Mouse (Mus musculus) liver, embryonic 15.5 days (tissue): Measurements from ENCODE around the gene Bcar3. TPM values are rescaled to one million over a fixed set of nuclear protein-coding genes. Genes with fewer than 3 reads are reported as not detected.
"Not testable (repeated sequence)": the region's sequence is repeated elsewhere in the genome, so short reads cannot be mapped to it uniquely, and the experiment has no call there.

ENCODE experiments used
- ATAC-seq: fragments of 200-750 bp; cut with Nextera tagmentation; 2 replicates; pipeline ENCODE4 v1.8.0; 2017; ENCODE audit warnings: moderate number of reproducible peaks, mild to moderate bottlenecking, moderate library complexity; ENCODE audit not compliant: insufficient read depth
- H3K27ac ChIP-seq: fragments of 300-500 bp; sonication (generic); replicated peaks from 2 replicates; pipeline ENCODE4 v1.5.1; 2015; ENCODE audit warnings: mild to moderate bottlenecking, inconsistent platforms
- H3K27me3 ChIP-seq: fragments of 300-500 bp; sonication (generic); 2 replicates; pipeline ENCODE4 v1.6.1; 2015; ENCODE audit warnings: mild to moderate bottlenecking, inconsistent platforms
- H3K36me3 ChIP-seq: fragments of 300-500 bp; sonication (generic); replicated peaks from 2 replicates; pipeline ENCODE4 v1.6.1; 2015; ENCODE audit warnings: moderate library complexity, mild to moderate bottlenecking, inconsistent platforms
- H3K4me1 ChIP-seq: fragments of 300-500 bp; sonication (generic); replicated peaks from 2 replicates; pipeline ENCODE4 v1.6.1; 2015; ENCODE audit warnings: inconsistent platforms
- H3K4me2 ChIP-seq: fragments of 300-500 bp; sonication (generic); 2 replicates; pipeline ENCODE4 v1.6.1; 2015; ENCODE audit warnings: moderate library complexity, mild to moderate bottlenecking, inconsistent platforms
- H3K4me3 ChIP-seq: fragments of 300-500 bp; sonication (generic); replicated peaks from 2 replicates; pipeline ENCODE4 v1.5.1; 2015; ENCODE audit warnings: mild to moderate bottlenecking, inconsistent platforms
- H3K9ac ChIP-seq: fragments of 300-500 bp; sonication (generic); 2 replicates; pipeline ENCODE4 v1.6.1; 2015; ENCODE audit warnings: moderate library complexity, mild to moderate bottlenecking, inconsistent platforms
- H3K9me3 ChIP-seq: fragments of 300-500 bp; sonication (generic); replicated peaks from 2 replicates; pipeline ENCODE4 v1.6.1; 2016; ENCODE audit warnings: inconsistent platforms
- WGBS: fragments of 180-500 bp; shearing (Covaris S2); methylation state at CpG from one replicate; pipeline ENCODE4 v1.1.7; 2015; ENCODE audit warnings: mixed read lengths; ENCODE audit not compliant: insufficient replicate concordance; 5-methylcytosine and 5-hydroxymethylcytosine counted together
- polyA plus RNA-seq: library from polyadenylated mRNA; unstranded; fragments of >200 nt; fragmentation: Nextera tagmentation; extraction: Ambion mirVana; gene quantifications from 2 replicates; pipeline ENCODE4 v1.2.1, GENCODE M21; 2015

Gene Bcar3
- polyA plus RNA-seq, 1 experiment from 2014 or later = 5.2 TPM

DNA sequence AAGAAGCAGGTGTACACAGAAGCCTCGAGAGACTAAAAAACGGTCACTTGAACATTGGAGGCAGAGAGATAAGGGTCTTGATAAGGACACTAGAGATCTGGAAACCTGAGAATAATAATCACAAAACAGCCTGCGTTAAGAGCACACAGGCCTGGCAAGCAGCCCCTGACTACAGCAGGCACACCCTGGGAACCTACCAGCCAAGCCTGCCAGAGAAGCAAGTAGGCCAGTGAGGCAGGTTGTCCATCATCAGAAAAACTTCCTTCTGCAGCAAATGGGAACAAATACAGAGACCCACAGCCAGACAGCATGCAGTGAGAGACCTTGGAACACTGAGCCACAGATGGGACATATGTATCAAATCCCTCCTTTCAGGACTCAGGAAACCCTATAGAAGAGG is 93.8 kb downstream of the Bcar3 start:
- Histone ChIP-seq H3K27me3 (no peaks in the 10 kb centered on the region), H3K27ac (no peak overlapping the region), H3K4me1 (no peaks in the 10 kb centered on the region), H3K36me3 (no peaks in the 10 kb centered on the region), H3K4me3 (no peak overlapping the region), H3K4me2 (no peak overlapping the region), H3K9ac (no peak overlapping the region), H3K9me3 (no peaks in the 10 kb centered on the region)
- 35% methylated on average over 3 of the region's 3 CpGs for WGBS
- ATAC-seq = no peak

DNA sequence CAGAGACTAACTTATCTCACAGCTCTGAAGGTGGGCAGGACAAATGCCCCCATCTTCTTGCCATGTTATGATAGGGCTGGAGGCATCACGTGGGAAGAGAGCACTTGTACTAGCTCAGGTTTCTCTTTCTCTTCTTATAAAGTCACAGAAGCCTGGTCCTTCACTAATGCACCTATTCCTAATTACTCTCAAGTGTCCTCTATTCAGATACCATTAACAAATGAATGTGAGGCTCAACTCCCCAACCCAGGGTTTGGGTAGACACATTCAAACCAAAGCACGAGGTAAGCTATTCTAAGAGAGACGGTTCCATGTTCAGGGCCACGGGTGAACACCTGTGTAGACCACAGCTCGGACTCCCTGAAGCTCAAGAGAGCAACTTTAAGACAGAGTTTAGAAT is 96.0 kb downstream of the Bcar3 start:
- no peaks in the 10 kb centered on the region for H3K9me3 ChIP-seq
- H3K4me2 ChIP-seq = no peak overlapping the region
- H3K36me3 ChIP-seq = no peaks in the 10 kb centered on the region
- H3K27ac ChIP-seq = no peak overlapping the region
- H3K4me1 ChIP-seq = no peaks in the 10 kb centered on the region
- WGBS = 70% methylated on average over 5 of the region's 5 CpGs
- H3K4me3 ChIP-seq = no peak overlapping the region
- H3K9ac ChIP-seq = no peak overlapping the region
- no peak for ATAC-seq
- no peaks in the 10 kb centered on the region for H3K27me3 ChIP-seq

- H3K27me3 ChIP-seq = no peaks in the 10 kb centered on the region
- 78% methylated on average over 2 of the region's 2 CpGs for WGBS
- no peak overlapping the region for H3K4me2 ChIP-seq
- ATAC-seq = no peak
- no peaks in the 10 kb centered on the region for H3K4me1 ChIP-seq
- H3K36me3 ChIP-seq = no peaks in the 10 kb centered on the region
- H3K9ac ChIP-seq = no peak overlapping the region
- no peak overlapping the region for H3K27ac ChIP-seq
- no peak overlapping the region for H3K4me3 ChIP-seq
- no peaks in the 10 kb centered on the region for H3K9me3 ChIP-seq
These were observed 97.2 kb downstream of the Bcar3 start for GRCm38 (mm10) chr3:122391098-122391497.

GRCm38 (mm10) chr3:122391816-122392215 is 97.9 kb downstream of the Bcar3 start:
- Histone ChIP-seq H3K4me2 (no peak overlapping the region), H3K9me3 (no peaks in the 10 kb centered on the region), H3K27ac (no peak overlapping the region), H3K9ac (no peak overlapping the region), H3K27me3 (no peaks in the 10 kb centered on the region), H3K4me1 (no peaks in the 10 kb centered on the region), H3K36me3 (no peaks in the 10 kb centered on the region), H3K4me3 (no peak overlapping the region)
- WGBS = 30% methylated on average over 12 of the region's 12 CpGs
- ATAC-seq = no peak

DNA sequence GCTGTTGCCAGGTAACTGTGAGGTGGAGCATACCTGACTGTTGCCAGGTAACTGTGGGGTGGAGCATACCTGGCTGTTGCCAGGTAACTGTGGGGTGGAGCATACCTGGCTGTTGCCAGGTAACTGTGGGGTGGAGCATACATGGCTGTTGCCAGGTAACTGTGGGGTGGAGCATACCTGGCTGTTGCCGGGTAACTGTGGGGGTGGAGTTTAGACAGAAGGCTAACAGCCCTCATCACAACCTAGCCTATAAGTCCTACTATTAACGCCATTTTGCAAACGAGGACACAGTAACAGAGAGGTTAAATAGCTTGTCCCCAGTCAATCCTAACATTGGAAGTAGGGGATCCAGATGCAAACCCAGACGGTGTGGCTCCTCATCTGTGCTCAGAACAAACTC is 99.5 kb downstream of the Bcar3 start:
- 64% methylated on average over 4 of the region's 4 CpGs for WGBS
- not testable (repeated sequence) for ATAC-seq, H3K9me3 ChIP-seq, H3K4me3 ChIP-seq, H3K36me3 ChIP-seq, H3K27ac ChIP-seq, H3K4me1 ChIP-seq, H3K4me2 ChIP-seq, H3K27me3 ChIP-seq, H3K9ac ChIP-seq

DNA sequence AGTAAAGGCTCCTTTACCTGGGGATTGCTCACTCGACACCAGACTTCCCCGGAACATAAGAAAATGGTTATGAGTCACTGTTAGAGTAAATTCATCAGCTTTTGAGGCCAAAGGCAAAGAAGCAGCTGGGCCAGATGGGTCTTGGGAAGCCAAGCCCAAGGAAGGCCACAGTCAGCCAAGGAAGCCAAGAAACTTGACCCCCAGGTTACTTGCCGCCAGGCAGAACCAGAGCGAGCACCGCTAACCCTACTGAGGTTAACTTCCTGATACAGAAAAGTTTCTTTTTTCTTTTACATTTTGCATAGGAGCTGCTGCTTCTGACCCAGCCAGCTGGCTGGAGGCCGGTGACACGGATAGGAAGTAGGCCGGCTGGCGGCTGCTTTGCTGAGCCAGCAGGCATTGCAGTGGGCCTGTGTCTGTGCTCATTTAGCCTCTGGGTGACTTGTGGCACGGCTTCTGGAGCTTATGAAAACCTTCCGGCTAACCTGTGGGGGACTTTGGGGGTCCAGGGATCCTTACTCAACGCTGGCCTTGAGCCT is 100.0 kb downstream of the Bcar3 start:
- no peak overlapping the region for H3K4me3 ChIP-seq
- H3K27ac ChIP-seq = no peak overlapping the region
- no peak for ATAC-seq
- H3K4me2 ChIP-seq = no peak overlapping the region
- H3K36me3 ChIP-seq = no peaks in the 10 kb centered on the region
- H3K9me3 ChIP-seq = no peaks in the 10 kb centered on the region
- no peak overlapping the region for H3K9ac ChIP-seq
- no peaks in the 10 kb centered on the region for H3K4me1 ChIP-seq
- H3K27me3 ChIP-seq = no peaks in the 10 kb centered on the region
- WGBS = 64% methylated on average over 12 of the region's 12 CpGs

- no peaks in the 10 kb centered on the region; the same call in 1 of the 2 replicates for H3K4me1 ChIP-seq
- no peak overlapping the region for H3K9ac ChIP-seq
- H3K4me3 ChIP-seq = no peak overlapping the region
- no peak overlapping the region for H3K27ac ChIP-seq
- H3K36me3 ChIP-seq = no peaks in the 10 kb centered on the region
- no peak overlapping the region for H3K4me2 ChIP-seq
- 72% methylated on average over 4 of the region's 4 CpGs for WGBS
- H3K27me3 ChIP-seq = no peaks in the 10 kb centered on the region
- H3K9me3 ChIP-seq = no peaks in the 10 kb centered on the region
- ATAC-seq = no peak
These were observed 103.0 kb downstream of the Bcar3 start for GRCm38 (mm10) chr3:122396957-122397356.

DNA sequence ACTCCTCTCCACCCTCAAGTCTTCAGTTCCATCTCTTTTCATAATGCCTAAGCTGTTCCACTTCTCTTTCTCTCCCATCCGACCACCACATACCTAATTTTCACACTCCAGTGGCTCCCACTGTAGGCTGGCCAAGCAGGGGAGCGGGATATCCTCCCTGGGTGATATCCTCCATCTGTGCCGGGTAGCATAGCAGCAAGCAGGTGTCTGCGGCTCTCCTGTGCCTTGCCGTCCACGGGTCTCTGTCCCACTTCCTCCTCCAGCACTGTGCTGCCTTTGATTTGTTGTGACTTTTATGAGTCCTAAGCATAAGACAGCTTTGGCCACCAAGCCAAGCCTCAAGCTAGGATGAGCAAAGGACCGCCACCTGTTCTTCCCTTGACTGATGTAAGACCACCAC is 103.5 kb downstream of the Bcar3 start:
- H3K4me1 ChIP-seq = no peaks in the 10 kb centered on the region; the same call in 1 of the 2 replicates
- H3K4me3 ChIP-seq = no peak overlapping the region
- 60% methylated on average over 7 of the region's 7 CpGs for WGBS
- no peak overlapping the region for H3K4me2 ChIP-seq
- H3K27me3 ChIP-seq = no peaks in the 10 kb centered on the region
- ATAC-seq = no peak
- H3K9me3 ChIP-seq = no peaks in the 10 kb centered on the region
- no peak overlapping the region for H3K9ac ChIP-seq
- H3K36me3 ChIP-seq = no peaks in the 10 kb centered on the region
- no peak overlapping the region for H3K27ac ChIP-seq

DNA sequence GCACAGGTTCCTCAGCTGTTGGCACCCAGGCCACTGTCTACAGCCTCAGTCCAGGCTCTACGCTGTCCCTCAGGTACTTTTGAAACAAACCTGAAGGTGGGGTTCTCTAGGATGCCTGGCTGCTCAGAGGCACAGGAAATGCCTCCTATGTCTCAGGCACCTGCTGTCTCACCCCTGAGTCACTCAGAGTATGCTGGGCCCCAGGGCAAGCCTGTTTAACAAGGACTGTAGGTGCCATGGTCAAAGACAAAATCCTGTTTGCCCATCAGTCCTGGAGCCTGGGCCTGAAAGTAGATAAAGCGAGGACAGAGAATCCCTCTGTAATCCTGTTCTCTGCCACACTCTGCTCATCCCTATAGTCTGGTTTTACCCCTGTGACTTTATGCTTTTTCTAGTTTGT is 107.1 kb downstream of the Bcar3 start:
- Histone ChIP-seq H3K9ac (no peak overlapping the region), H3K9me3 (no peaks in the 10 kb centered on the region), H3K4me3 (no peak overlapping the region), H3K4me1 (no peaks in the 10 kb centered on the region; the same call in 1 of the 2 replicates), H3K36me3 (no peaks in the 10 kb centered on the region), H3K27ac (no peak overlapping the region), H3K4me2 (no peak overlapping the region), H3K27me3 (no peaks in the 10 kb centered on the region)
- 91% methylated on average over 2 of the region's 2 CpGs for WGBS
- no peak for ATAC-seq

DNA sequence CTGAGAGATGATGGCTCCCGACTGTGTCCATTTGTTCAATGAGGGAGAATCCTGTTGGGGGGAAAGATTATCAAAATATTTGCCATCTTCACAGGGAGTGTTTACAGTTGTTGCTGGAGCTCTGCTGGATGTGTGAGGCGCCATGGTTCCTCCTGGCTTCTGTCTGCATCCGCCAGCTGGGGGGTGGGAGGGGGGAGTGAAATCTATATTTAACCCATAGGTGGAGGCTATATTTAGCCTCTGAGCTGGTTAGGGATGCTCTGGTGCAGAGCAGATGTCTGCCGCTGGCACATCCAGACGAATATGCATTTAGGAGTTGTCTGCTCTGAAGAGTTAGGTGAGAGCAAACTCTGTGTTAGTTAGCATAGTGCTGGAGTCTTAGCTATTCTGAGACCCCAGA is 108.2 kb downstream of the Bcar3 start:
- H3K4me3 ChIP-seq = no peak overlapping the region
- H3K27ac ChIP-seq = no peak overlapping the region
- ATAC-seq = no peak
- no peaks in the 10 kb centered on the region for H3K36me3 ChIP-seq
- H3K9me3 ChIP-seq = no peaks in the 10 kb centered on the region
- H3K9ac ChIP-seq = no peak overlapping the region
- no peaks in the 10 kb centered on the region for H3K27me3 ChIP-seq
- 38% methylated on average over 5 of the region's 5 CpGs for WGBS
- H3K4me2 ChIP-seq = no peak overlapping the region
- H3K4me1 ChIP-seq = no peaks in the 10 kb centered on the region; the same call in 1 of the 2 replicates

DNA sequence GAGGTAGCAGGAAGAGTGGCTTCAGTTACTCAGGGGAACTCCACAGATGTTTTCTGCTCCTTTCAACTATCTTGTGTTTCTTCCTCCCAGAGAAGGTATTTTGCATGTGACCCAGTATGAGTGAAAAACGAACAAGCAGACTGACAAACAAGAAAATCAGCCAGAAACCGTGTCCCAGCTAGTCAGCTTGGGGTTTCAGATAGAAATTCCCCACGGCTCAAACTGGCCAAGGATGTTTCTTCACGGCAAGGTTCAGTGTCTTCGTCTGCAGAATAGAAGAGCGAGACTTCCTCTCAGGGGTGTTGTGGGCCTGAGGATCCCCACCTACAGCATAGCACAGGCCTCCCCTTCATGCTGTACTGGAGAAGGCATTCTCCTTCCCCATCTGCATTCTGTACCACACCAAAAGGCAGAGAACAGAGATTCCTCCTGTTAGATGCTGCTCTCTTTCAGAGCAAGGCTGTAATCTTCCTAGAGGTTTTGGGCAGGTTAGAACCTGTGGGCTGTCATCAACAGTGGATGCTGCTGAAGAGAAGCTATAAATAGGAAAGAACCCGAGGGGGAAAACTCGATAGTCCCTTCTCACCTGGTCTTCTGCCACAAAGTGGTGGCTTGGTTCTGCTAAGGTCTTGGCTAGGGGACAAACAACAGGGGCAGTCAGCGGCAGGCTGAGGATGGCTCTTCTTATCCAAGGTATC is 110.1 kb downstream of the Bcar3 start:
- Histone ChIP-seq H3K9ac (no peak overlapping the region), H3K4me1 (no peaks in the 10 kb centered on the region; the same call in 1 of the 2 replicates), H3K36me3 (no peaks in the 10 kb centered on the region), H3K27me3 (no peaks in the 10 kb centered on the region), H3K9me3 (no peaks in the 10 kb centered on the region), H3K27ac (no peak overlapping the region), H3K4me2 (no peak overlapping the region), H3K4me3 (no peak overlapping the region)
- WGBS = 52% methylated on average over 9 of the region's 9 CpGs
- no peak for ATAC-seq
